Mouse (Mus musculus) hindbrain, embryonic 12.5 days (tissue): ENCODE results near the gene Cnfn. TPM values are rescaled to one million over a fixed set of nuclear protein-coding genes. Genes with fewer than 3 reads are reported as not detected.

Experiments
- ATAC-seq: fragments of 200-750 bp; cut with Nextera tagmentation; 2 replicates; pipeline ENCODE4 v1.8.0; 2017; ENCODE audit warnings: moderate TSS enrichment; ENCODE audit not compliant: low FRiP score
- H3K27ac ChIP-seq: fragments of 300-500 bp; sonication (generic); 2 replicates; pipeline ENCODE4 v1.5.1; 2016; ENCODE audit warnings: mild to moderate bottlenecking
- H3K27me3 ChIP-seq: fragments of 300-500 bp; sonication (generic); 2 replicates; pipeline ENCODE4 v1.6.1; 2016; ENCODE audit warnings: mild to moderate bottlenecking
- H3K36me3 ChIP-seq: fragments of 300-500 bp; sonication (generic); 2 replicates; pipeline ENCODE4 v1.6.1; 2016; ENCODE audit warnings: mild to moderate bottlenecking
- H3K4me1 ChIP-seq: fragments of 300-500 bp; sonication (generic); 2 replicates; pipeline ENCODE4 v1.6.1; 2016
- H3K4me2 ChIP-seq: fragments of 300-500 bp; sonication (generic); replicated peaks from 2 replicates; pipeline ENCODE4 v1.6.1; 2016; ENCODE audit warnings: mild to moderate bottlenecking
- H3K4me3 ChIP-seq: fragments of 300-500 bp; sonication (generic); 2 replicates; pipeline ENCODE4 v1.5.1; 2016; ENCODE audit warnings: mild to moderate bottlenecking
- H3K9ac ChIP-seq: fragments of 300-500 bp; sonication (generic); 2 replicates; pipeline ENCODE4 v1.6.1; 2016; ENCODE audit warnings: mild to moderate bottlenecking, moderate library complexity
- H3K9me3 ChIP-seq: fragments of 300-500 bp; sonication (generic); replicated peaks from 2 replicates; pipeline ENCODE4 v1.6.1; 2016; ENCODE audit warnings: mild to moderate bottlenecking
- WGBS: fragments of 180-500 bp; shearing (Covaris S2); methylation state at CpG from one replicate; pipeline ENCODE4 v1.1.7; 2016; 5-methylcytosine and 5-hydroxymethylcytosine counted together
- polyA plus RNA-seq: library from polyadenylated mRNA; unstranded; fragments of >200 nt; fragmentation: Nextera tagmentation; extraction: Ambion mirVana; gene quantifications from 2 replicates; pipeline ENCODE4 v1.2.1, GENCODE M21; 2016

Gene Cnfn
- polyA plus RNA-seq, 1 experiment from 2014 or later: not detected

DNA sequence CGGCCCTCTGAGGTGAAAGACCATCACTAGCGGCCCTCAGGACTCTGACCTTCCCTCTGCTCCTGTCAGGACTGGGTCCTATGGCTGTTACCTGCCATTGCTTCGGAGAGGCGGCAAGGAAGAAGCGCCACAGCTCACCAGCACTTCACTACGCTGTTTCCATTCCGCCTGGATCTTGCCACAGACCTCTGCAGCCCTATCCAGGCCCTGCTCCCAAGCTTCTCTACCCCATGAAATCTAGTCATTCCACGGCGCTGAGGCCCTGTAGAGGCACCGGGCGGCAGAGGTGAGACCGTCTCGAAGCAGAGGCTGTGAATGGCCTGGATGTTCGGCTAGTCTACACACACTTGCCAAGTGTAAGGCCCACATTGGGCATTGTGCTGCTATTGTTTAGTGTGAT is 27.1 kb upstream of the Cnfn start:
- peaks cover 15% of the 10 kb centered on the region for H3K4me1 ChIP-seq
- ATAC-seq: peak; percentile 2; the same call in 1 of the 2 replicates
- no peak overlapping the region for H3K9ac ChIP-seq
- 86% methylated on average over 14 of the region's 14 CpGs for WGBS
- peak overlapping the region; percentile 75 for H3K4me2 ChIP-seq
- no peak overlapping the region for H3K4me3 ChIP-seq
- H3K9me3 ChIP-seq: no peaks in the 10 kb centered on the region
- H3K36me3 ChIP-seq: no peaks in the 10 kb centered on the region
- no peak overlapping the region for H3K27ac ChIP-seq
- no peaks in the 10 kb centered on the region for H3K27me3 ChIP-seq

DNA sequence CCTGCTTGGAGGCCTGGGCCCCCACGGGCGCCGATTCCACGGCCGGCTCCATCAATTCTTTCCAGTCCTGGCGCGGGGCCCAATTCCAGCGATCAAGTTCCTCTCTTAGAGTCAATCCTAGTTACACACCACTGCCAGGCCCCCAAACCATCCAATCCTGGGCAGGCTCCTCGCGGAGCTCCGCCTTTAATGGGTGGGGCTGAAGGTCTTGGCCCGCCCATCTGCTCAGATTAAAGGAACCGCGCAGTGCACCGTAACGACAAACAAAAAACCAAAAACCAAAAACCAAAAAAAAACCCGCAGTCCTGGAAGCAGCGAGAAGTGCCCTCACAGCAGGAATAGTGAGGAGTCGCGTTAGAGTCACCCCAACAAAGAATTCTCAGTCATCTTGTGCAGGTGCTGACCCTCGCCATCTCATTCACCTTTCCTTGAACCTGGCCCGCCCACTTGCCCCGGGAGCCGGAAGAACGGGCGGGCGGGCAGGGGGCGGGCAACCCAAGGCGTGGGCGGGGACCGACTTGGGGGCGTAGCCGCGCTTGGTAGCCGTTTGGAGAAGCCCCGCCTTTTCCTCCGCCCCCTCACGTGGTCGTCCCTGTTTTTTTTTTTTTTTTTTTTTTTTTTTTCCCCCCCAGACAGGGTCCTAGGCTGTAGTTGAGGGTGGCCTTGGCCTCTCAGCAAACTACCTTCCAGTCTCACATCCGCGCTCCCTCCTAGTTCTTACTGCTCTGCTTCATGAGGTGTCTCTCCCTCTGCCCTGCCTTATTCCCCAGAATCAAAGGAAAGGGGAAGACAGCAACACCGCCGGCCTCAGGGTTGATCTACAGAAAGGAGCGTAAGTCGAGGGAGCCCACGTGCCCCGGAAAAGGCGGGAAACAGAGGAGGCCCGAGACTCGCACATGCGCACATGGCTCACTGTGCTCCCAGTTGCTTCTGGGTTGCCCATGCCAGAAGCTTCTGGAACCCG is 26.3 kb upstream of the Cnfn start:
- H3K27ac ChIP-seq: peak overlapping the region; percentile 76
- peak overlapping the region; percentile 76 for H3K9ac ChIP-seq
- 7% methylated on average over 51 of the region's 52 CpGs for WGBS
- ATAC-seq: peak; percentile 96
- H3K4me3 ChIP-seq: peak overlapping the region; percentile 62
- H3K4me1 ChIP-seq: peaks cover 19% of the 10 kb centered on the region
- H3K36me3 ChIP-seq: no peaks in the 10 kb centered on the region
- peak overlapping the region; percentile 75 for H3K4me2 ChIP-seq
- no peaks in the 10 kb centered on the region for H3K27me3 ChIP-seq
- no peaks in the 10 kb centered on the region for H3K9me3 ChIP-seq

DNA sequence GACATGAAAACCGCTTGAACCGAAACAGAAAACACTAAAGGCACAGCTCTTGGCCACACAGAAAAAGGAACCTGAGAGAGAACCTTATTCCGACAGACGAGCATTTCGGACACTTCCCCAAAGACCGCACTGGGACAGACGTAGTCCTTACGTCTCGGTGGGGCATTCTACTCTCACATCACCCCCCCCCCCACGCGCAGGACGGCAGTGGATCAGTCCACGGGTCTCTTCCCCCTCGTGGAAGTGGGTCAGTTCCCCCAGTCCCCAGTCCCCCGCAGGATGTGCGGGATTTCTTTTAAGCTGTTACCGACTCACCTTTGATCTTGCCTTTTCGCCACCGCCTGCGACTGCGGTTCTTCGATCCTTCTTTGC is 25.6 kb upstream of the Cnfn start:
- peak overlapping the region; percentile 76 for H3K9ac ChIP-seq
- H3K4me1 ChIP-seq: peaks cover 26% of the 10 kb centered on the region
- under 1% methylated on average over 22 of the region's 22 CpGs for WGBS
- ATAC-seq: peak; percentile 55
- peak overlapping the region; percentile 76; the same call in 1 of the 2 replicates for H3K27ac ChIP-seq
- no peaks in the 10 kb centered on the region for H3K9me3 ChIP-seq
- H3K4me3 ChIP-seq: peak overlapping the region; percentile 62
- H3K4me2 ChIP-seq: peak overlapping the region; percentile 75
- H3K27me3 ChIP-seq: no peaks in the 10 kb centered on the region
- no peaks in the 10 kb centered on the region for H3K36me3 ChIP-seq

DNA sequence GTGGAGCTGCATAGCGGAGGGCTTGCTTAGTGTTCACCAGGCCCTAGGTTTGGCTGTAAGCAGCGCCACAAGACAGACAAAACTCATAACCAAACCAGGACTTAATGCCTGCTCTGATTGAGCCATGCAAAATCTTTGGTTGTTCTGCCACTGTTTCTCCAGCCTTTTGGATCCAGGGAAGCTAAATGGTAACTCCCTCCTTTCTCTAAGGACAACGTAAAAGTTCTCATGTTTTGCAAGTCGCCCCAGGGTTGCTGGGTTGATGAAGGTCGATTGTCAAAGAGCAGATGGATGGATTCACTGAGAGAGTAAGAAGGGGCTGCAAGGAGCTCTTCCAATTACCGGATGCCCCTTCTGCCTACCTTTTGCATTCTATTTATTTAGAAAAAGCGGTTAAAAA is 25.2 kb upstream of the Cnfn start:
- Histone ChIP-seq H3K36me3 (no peaks in the 10 kb centered on the region), H3K27ac (no peak overlapping the region), H3K27me3 (no peaks in the 10 kb centered on the region), H3K4me3 (peak overlapping the region; percentile 62), H3K4me1 (peaks cover 30% of the 10 kb centered on the region), H3K9ac (peak overlapping the region; percentile 76), H3K9me3 (no peaks in the 10 kb centered on the region), H3K4me2 (peak overlapping the region; percentile 75)
- 19% methylated on average over 7 of the region's 7 CpGs for WGBS
- no peak for ATAC-seq

DNA sequence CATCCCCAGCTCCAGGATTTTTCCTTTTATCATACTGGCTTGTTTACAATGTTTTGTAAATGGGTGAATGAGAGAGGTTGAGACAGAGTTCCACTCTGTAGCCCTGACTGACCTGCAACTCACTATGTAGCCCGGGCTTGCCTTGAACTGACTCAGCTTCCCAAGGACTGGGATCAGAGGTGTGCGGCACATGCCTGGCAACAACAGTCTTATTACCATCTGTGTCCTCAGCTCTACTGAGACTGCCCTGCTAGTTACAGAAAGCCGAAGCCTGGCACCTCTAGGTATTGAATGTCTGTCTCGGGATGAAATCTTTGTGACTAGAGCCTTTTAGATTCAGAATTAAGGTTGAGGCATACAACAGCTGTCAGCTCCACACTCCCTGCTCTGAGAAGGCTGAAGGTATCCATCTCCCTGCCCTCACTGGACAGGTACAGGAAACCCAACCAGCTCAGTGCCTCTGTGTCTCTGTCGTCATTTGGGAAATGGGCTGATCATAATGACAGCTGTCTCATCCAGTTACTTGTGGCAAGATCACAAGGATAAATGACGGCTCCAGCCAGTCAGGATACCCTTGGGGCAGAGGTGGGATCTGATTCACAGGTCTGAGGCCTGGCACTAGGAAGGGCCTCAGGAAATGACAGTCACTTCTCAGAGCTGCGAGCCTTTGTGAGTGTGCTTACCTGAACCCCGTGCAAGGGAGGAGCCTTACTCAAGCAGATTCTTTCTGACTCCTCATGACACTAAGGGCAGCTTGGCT is 24.1 kb upstream of the Cnfn start:
- ATAC-seq: no peak
- Histone ChIP-seq H3K4me3 (no peak overlapping the region), H3K9me3 (no peaks in the 10 kb centered on the region), H3K9ac (no peak overlapping the region), H3K4me2 (peak overlapping the region; percentile 75; the same call in 1 of the 2 replicates), H3K36me3 (no peaks in the 10 kb centered on the region), H3K4me1 (peaks cover 30% of the 10 kb centered on the region), H3K27ac (no peak overlapping the region), H3K27me3 (no peaks in the 10 kb centered on the region)
- 75% methylated on average over 8 of the region's 8 CpGs for WGBS

DNA sequence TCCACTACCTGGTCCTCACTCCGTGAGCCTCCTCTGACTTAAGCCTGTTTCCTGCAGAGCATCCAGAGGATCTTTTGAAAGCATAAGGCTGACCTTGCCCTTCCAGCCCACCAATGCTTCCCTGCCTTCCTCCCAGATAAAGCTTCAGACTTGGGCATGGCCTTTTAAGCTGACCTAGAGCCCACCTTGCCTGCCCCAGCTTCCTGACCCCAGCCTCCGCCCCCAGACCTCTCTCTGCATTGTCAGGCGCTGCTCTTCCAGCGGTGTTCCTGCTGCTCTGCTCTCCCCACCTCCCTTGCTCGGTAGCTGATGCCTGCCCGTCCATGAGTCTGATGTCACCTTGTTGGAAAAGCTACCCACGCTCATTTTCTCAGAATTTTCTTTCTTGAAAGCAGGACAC is 23.3 kb upstream of the Cnfn start:
- no peak for ATAC-seq
- Histone ChIP-seq H3K9me3 (no peaks in the 10 kb centered on the region), H3K27ac (no peak overlapping the region), H3K36me3 (peaks cover 5% of the 10 kb centered on the region), H3K4me2 (no peak overlapping the region), H3K4me3 (no peak overlapping the region), H3K4me1 (peaks cover 30% of the 10 kb centered on the region), H3K27me3 (no peaks in the 10 kb centered on the region), H3K9ac (no peak overlapping the region)
- WGBS: 45% methylated on average over 7 of the region's 7 CpGs

DNA sequence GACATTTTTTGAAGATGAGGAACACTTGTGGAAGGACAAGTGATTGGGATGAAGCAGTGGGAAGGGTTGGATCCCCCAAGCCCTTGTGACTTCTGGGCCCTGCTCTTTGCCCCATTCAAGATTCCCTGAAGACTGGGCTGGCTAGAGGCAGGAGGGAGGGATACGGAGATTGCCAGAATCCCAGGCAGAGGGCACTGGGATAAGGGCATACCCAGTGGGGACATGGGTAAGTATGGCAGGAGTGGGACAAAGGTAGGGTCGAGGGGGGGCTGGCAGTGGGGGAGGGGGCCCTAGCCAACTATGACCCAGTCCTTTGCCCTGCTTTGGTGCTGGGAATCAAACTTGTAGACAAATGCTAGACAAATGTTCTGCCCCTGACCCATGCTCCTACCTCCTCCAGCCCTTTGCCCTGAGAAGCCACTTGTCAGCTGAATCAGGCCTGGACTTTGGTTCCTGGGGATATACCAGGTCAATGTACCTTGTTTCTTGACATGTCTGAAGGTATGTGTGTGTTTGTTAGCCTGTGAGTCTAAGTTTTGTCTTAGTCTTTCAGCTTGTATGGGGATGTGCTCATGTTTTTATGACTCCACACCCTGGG is 22.4 kb upstream of the Cnfn start:
- Histone ChIP-seq H3K4me1 (peaks cover 30% of the 10 kb centered on the region), H3K4me2 (no peak overlapping the region), H3K36me3 (peaks cover 14% of the 10 kb centered on the region), H3K27ac (no peak overlapping the region), H3K27me3 (no peaks in the 10 kb centered on the region), H3K4me3 (no peak overlapping the region), H3K9ac (no peak overlapping the region), H3K9me3 (no peaks in the 10 kb centered on the region)
- no peak for ATAC-seq
- 81% methylated on average over 2 of the region's 2 CpGs for WGBS

DNA sequence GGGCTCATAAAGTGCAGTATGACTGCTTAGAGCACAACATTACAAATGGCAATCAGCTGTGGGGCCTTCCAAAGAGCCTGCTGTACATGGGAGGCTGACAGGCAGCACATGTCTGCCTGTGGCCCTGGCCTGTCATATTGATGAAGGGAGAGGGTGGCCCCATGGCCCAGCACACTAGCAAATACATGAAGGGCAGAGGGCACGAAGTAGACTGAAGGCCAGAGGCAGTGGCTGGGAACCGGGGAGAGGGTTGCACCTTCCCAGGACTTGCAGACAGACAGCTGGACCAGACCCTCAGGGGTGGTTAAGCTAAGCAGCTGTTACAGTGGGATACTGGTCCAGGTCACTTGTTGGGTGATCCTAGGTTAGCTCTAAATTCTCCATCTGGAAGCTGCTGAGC is 21.5 kb upstream of the Cnfn start:
- Histone ChIP-seq H3K27ac (no peak overlapping the region), H3K4me3 (no peak overlapping the region), H3K4me1 (peaks cover 30% of the 10 kb centered on the region), H3K27me3 (no peaks in the 10 kb centered on the region), H3K9ac (0 out of 2 replicates have a peak overlapping the region, but pooled peaks have one; percentile 20), H3K9me3 (no peaks in the 10 kb centered on the region), H3K36me3 (peaks cover 19% of the 10 kb centered on the region), H3K4me2 (no peak overlapping the region)
- ATAC-seq: no peak
- 56% methylated on average over 2 of the region's 2 CpGs for WGBS

DNA sequence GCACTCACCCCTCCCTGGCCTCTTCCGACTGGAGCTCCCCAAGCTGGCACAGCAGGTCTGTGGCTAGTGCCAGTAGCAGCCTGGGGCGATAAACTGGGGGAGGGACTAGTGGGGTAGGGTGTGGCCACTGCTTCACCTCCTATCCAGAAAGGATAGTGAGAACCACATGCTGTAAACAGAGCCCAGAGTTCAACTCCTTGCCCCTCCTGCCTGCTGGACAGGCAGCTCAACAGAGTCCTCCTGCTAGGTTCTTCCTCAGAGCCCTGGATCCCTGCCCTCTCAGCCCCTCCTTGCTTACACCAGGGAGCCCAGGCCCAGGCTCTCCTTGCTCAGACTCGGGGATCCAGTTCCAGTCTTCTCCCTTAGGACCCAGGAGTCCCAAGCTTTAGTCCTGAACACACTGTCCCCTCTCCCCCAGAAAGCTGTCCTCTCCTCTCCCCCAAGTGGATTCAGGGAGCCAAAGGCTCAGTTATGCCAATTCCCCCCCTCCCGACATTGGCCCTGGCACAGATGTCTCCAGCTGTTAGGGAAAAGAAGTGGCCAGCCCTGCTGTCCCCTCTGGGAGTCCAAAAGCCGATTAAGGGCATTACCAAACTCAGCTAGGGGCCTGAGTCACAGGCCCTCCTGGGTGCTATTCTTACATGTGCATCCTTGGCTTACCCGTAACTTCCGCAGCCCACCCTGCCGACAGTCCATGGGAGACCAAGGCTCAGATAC is 20.7 kb upstream of the Cnfn start:
- peaks cover 30% of the 10 kb centered on the region for H3K4me1 ChIP-seq
- no peaks in the 10 kb centered on the region for H3K27me3 ChIP-seq
- H3K36me3 ChIP-seq: peaks cover 27% of the 10 kb centered on the region
- H3K9me3 ChIP-seq: no peaks in the 10 kb centered on the region
- ATAC-seq: no peak
- no peak overlapping the region for H3K4me2 ChIP-seq
- no peak overlapping the region for H3K27ac ChIP-seq
- no peak overlapping the region for H3K4me3 ChIP-seq
- WGBS: 45% methylated on average over 8 of the region's 8 CpGs
- no peak overlapping the region for H3K9ac ChIP-seq

DNA sequence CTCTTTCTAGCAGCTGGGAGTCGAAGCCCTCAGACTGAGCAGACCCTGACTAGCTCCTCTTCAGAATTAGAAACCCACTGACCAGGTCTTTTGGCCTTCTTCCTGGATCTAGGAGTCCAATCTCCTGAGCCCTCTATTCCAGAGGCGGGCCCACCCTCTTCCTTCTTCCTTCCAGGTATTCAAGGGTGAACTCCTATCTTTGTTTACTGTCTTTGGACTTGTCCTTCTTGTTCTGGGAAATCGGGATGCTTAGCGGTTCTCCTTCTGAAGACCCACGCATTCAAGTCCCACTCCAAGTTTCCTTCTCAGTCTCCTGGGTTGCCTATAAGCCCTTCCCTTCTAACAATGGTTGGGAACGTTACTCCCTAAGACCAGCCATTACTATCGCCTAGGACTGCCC is 19.4 kb upstream of the Cnfn start:
- ATAC-seq: no peak
- no peaks in the 10 kb centered on the region for H3K27me3 ChIP-seq
- H3K4me3 ChIP-seq: no peak overlapping the region
- peaks cover 40% of the 10 kb centered on the region for H3K36me3 ChIP-seq
- no peaks in the 10 kb centered on the region for H3K9me3 ChIP-seq
- H3K9ac ChIP-seq: no peak overlapping the region
- H3K4me1 ChIP-seq: peaks cover 20% of the 10 kb centered on the region
- 91% methylated on average over 7 of the region's 7 CpGs for WGBS
- no peak overlapping the region for H3K27ac ChIP-seq
- H3K4me2 ChIP-seq: no peak overlapping the region

DNA sequence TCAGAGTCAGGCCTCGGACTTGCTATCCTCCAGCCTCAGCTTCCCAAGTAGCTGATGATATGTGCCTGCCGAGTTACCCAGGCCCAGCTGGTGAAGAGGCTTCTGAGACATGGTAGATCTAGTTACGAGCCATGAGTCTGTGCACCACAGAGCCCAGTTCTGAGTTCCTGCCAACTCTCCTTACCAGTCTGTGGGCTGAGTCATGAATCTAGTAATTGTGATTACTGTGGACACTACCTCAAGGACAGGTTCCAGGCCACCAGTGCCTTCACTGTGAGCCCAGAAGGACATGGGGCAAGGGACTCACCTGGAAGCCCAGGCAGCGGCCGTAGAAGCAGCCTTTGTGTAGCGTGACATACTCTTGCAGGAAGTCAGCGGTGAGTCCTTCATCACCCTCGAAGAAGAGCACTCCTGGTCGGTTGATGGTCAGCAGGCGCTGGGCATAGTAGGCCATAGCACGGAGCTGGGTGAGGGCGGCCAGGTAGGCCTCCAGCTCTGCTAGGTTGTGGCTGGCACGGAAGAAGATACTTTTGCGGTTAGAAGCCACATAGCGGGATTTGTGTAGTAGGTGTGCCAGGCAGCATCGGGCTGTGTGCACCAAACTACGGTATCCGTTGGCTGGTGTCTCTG is 18.4 kb upstream of the Cnfn start:
- no peak overlapping the region for H3K9ac ChIP-seq
- H3K4me2 ChIP-seq: no peak overlapping the region
- no peaks in the 10 kb centered on the region for H3K9me3 ChIP-seq
- H3K27me3 ChIP-seq: no peaks in the 10 kb centered on the region
- no peak for ATAC-seq
- peaks cover 50% of the 10 kb centered on the region for H3K36me3 ChIP-seq
- WGBS: 94% methylated on average over 18 of the region's 18 CpGs
- peaks cover 18% of the 10 kb centered on the region for H3K4me1 ChIP-seq
- no peak overlapping the region for H3K27ac ChIP-seq
- no peak overlapping the region for H3K4me3 ChIP-seq
